Mouse (Mus musculus) limb, embryonic 15.5 days (tissue): ENCODE measurements around the gene Cyb5d2. TPM values are rescaled to one million over a fixed set of nuclear protein-coding genes. Genes with fewer than 3 reads are reported as not detected.
"Not testable (repeated sequence)": the region's sequence is repeated elsewhere in the genome, so short reads cannot be mapped to it uniquely, and the experiment has no call there.

ENCODE experiments used
- ATAC-seq: fragments of 200-750 bp; cut with Nextera tagmentation; 2 replicates; pipeline ENCODE4 v1.8.0; 2017; ENCODE audit warnings: low read depth, moderate TSS enrichment; ENCODE audit not compliant: insufficient number of reproducible peaks, low FRiP score, low TSS enrichment
- H3K27ac ChIP-seq: fragments of 300-500 bp; sonication (generic); 2 replicates; pipeline ENCODE4 v1.5.1; 2015; ENCODE audit warnings: moderate library complexity, mild to moderate bottlenecking, inconsistent platforms
- H3K27me3 ChIP-seq: fragments of 300-500 bp; sonication (generic); 2 replicates; pipeline ENCODE4 v1.6.1; 2015; ENCODE audit warnings: inconsistent platforms
- H3K36me3 ChIP-seq: fragments of 300-500 bp; sonication (generic); 2 replicates; pipeline ENCODE4 v1.6.1; 2015; ENCODE audit warnings: inconsistent platforms
- H3K4me1 ChIP-seq: fragments of 300-500 bp; sonication (generic); 2 replicates; pipeline ENCODE4 v1.6.1; 2015; ENCODE audit warnings: inconsistent platforms
- H3K4me2 ChIP-seq: fragments of 300-500 bp; sonication (generic); 2 replicates; pipeline ENCODE4 v1.6.1; 2015; ENCODE audit warnings: mild to moderate bottlenecking, inconsistent platforms
- H3K4me3 ChIP-seq: fragments of 300-500 bp; sonication (generic); 2 replicates; pipeline ENCODE4 v1.5.1; 2015; ENCODE audit warnings: mild to moderate bottlenecking, inconsistent platforms
- H3K9ac ChIP-seq: fragments of 300-500 bp; sonication (generic); 2 replicates; pipeline ENCODE4 v1.6.1; 2015; ENCODE audit warnings: inconsistent platforms
- H3K9me3 ChIP-seq: fragments of 300-500 bp; sonication (generic); 2 replicates; pipeline ENCODE4 v1.6.1; 2016; ENCODE audit warnings: inconsistent platforms
- WGBS: fragments of 180-500 bp; shearing (Covaris S2); methylation state at CpG from one replicate; pipeline ENCODE4 v1.1.7; 2015; 5-methylcytosine and 5-hydroxymethylcytosine counted together
- polyA plus RNA-seq: library from polyadenylated mRNA; unstranded; fragments of >200 nt; fragmentation: Nextera tagmentation; extraction: Ambion mirVana; gene quantifications from 2 replicates; pipeline ENCODE4 v1.2.1, GENCODE M21; 2015

Gene Cyb5d2
- polyA plus RNA-seq, 1 experiment from 2014 or later: 7.6 TPM

- WGBS: 59% methylated on average over 4 of the region's 4 CpGs
- no peak overlapping the region for H3K4me2 ChIP-seq
- H3K4me3 ChIP-seq: no peak overlapping the region
- H3K27ac ChIP-seq: no peak overlapping the region
- ATAC-seq: no peak; the same call in 1 of the 2 replicates
- H3K36me3 ChIP-seq: peaks cover 33% of the 10 kb centered on the region
- H3K4me1 ChIP-seq: no peaks in the 10 kb centered on the region
- no peaks in the 10 kb centered on the region for H3K27me3 ChIP-seq
- H3K9ac ChIP-seq: no peak overlapping the region
- H3K9me3 ChIP-seq: no peaks in the 10 kb centered on the region
Measured at GRCm38 (mm10) chr11:72771461-72771860, 24.5 kb downstream of the Cyb5d2 start.

- WGBS: 81% methylated on average over 5 of the region's 5 CpGs
- no peak overlapping the region for H3K27ac ChIP-seq
- H3K9me3 ChIP-seq: no peaks in the 10 kb centered on the region
- no peak for ATAC-seq
- H3K4me3 ChIP-seq: no peak overlapping the region
- no peaks in the 10 kb centered on the region for H3K4me1 ChIP-seq
- no peak overlapping the region for H3K4me2 ChIP-seq
- H3K27me3 ChIP-seq: no peaks in the 10 kb centered on the region
- no peak overlapping the region for H3K9ac ChIP-seq
- peaks cover 33% of the 10 kb centered on the region for H3K36me3 ChIP-seq
Measured at GRCm38 (mm10) chr11:72770816-72771215, 25.1 kb downstream of the Cyb5d2 start.

GRCm38 (mm10) chr11:72770324-72770723 lies 25.6 kb downstream of the Cyb5d2 start:
- Histone ChIP-seq H3K9me3 (no peaks in the 10 kb centered on the region), H3K4me2 (no peak overlapping the region), H3K9ac (no peak overlapping the region), H3K27me3 (no peaks in the 10 kb centered on the region), H3K36me3 (peaks cover 33% of the 10 kb centered on the region), H3K27ac (no peak overlapping the region), H3K4me1 (no peaks in the 10 kb centered on the region), H3K4me3 (no peak overlapping the region)
- no peak for ATAC-seq
- 84% methylated on average over 3 of the region's 3 CpGs for WGBS

- H3K27me3 ChIP-seq: no peaks in the 10 kb centered on the region
- no peaks in the 10 kb centered on the region for H3K4me1 ChIP-seq
- H3K27ac ChIP-seq: no peak overlapping the region
- no peaks in the 10 kb centered on the region for H3K9me3 ChIP-seq
- no peak overlapping the region for H3K9ac ChIP-seq
- no peak overlapping the region for H3K4me2 ChIP-seq
- ATAC-seq: no peak
- peaks cover 40% of the 10 kb centered on the region for H3K36me3 ChIP-seq
- H3K4me3 ChIP-seq: no peak overlapping the region
- 89% methylated on average over 3 of the region's 3 CpGs for WGBS
Measured at GRCm38 (mm10) chr11:72769061-72769460, 26.9 kb downstream of the Cyb5d2 start.

GRCm38 (mm10) chr11:72767716-72768115 lies 28.2 kb downstream of the Cyb5d2 start:
- no peak for ATAC-seq
- H3K4me2 ChIP-seq: no peak overlapping the region
- WGBS: 87% methylated on average over 8 of the region's 8 CpGs
- H3K4me1 ChIP-seq: no peaks in the 10 kb centered on the region
- H3K9me3 ChIP-seq: no peaks in the 10 kb centered on the region
- H3K27ac ChIP-seq: peak overlapping the region; percentile 43; the same call in 1 of the 2 replicates
- no peak overlapping the region for H3K9ac ChIP-seq
- peaks cover 51% of the 10 kb centered on the region for H3K36me3 ChIP-seq
- H3K27me3 ChIP-seq: no peaks in the 10 kb centered on the region
- no peak overlapping the region for H3K4me3 ChIP-seq

- H3K27me3 ChIP-seq: no peaks in the 10 kb centered on the region
- H3K4me3 ChIP-seq: no peak overlapping the region
- H3K9me3 ChIP-seq: no peaks in the 10 kb centered on the region
- ATAC-seq: no peak
- H3K27ac ChIP-seq: no peak overlapping the region
- peaks cover 72% of the 10 kb centered on the region for H3K36me3 ChIP-seq
- H3K4me2 ChIP-seq: no peak overlapping the region
- WGBS: 85% methylated on average over 4 of the region's 4 CpGs
- no peaks in the 10 kb centered on the region for H3K4me1 ChIP-seq
- H3K9ac ChIP-seq: no peak overlapping the region
Measured at GRCm38 (mm10) chr11:72764270-72764669, 31.7 kb downstream of the Cyb5d2 start.

- peaks cover 85% of the 10 kb centered on the region for H3K36me3 ChIP-seq
- H3K27me3 ChIP-seq: no peaks in the 10 kb centered on the region
- no peak overlapping the region for H3K9ac ChIP-seq
- H3K27ac ChIP-seq: no peak overlapping the region
- no peaks in the 10 kb centered on the region for H3K4me1 ChIP-seq
- 73% methylated on average over 1 of the region's 1 CpGs for WGBS
- no peak for ATAC-seq
- no peaks in the 10 kb centered on the region for H3K9me3 ChIP-seq
- no peak overlapping the region for H3K4me2 ChIP-seq
- no peak overlapping the region for H3K4me3 ChIP-seq
Measured at GRCm38 (mm10) chr11:72760781-72761180, 35.2 kb downstream of the Cyb5d2 start.

- Histone ChIP-seq H3K9me3 (no peaks in the 10 kb centered on the region), H3K27me3 (no peaks in the 10 kb centered on the region), H3K36me3 (peaks cover 91% of the 10 kb centered on the region), H3K9ac (no peak overlapping the region), H3K4me2 (no peak overlapping the region), H3K4me3 (no peak overlapping the region), H3K4me1 (no peaks in the 10 kb centered on the region), H3K27ac (no peak overlapping the region)
- no peak for ATAC-seq
- WGBS: 96% methylated on average over 6 of the region's 6 CpGs
Measured at GRCm38 (mm10) chr11:72759581-72759980, 36.4 kb downstream of the Cyb5d2 start.

- H3K27me3 ChIP-seq: no peaks in the 10 kb centered on the region
- no peaks in the 10 kb centered on the region for H3K9me3 ChIP-seq
- ATAC-seq: no peak
- no peak overlapping the region for H3K4me2 ChIP-seq
- 95% methylated on average over 5 of the region's 5 CpGs for WGBS
- H3K9ac ChIP-seq: no peak overlapping the region
- no peaks in the 10 kb centered on the region for H3K4me1 ChIP-seq
- H3K36me3 ChIP-seq: peaks cover 90% of the 10 kb centered on the region
- H3K27ac ChIP-seq: no peak overlapping the region
- no peak overlapping the region for H3K4me3 ChIP-seq
Measured at GRCm38 (mm10) chr11:72758316-72758715, 37.6 kb downstream of the Cyb5d2 start.

- ATAC-seq: no peak
Measured at GRCm38 (mm10) chr11:72751956-72752355, 44.0 kb downstream of the Cyb5d2 start.

GRCm38 (mm10) chr11:72739048-72739447 lies 56.9 kb downstream of the Cyb5d2 start:
- Histone ChIP-seq H3K4me3 (no peak overlapping the region), H3K27ac (no peak overlapping the region), H3K36me3 (peaks cover 53% of the 10 kb centered on the region), H3K9me3 (no peaks in the 10 kb centered on the region), H3K4me2 (no peak overlapping the region), H3K27me3 (no peaks in the 10 kb centered on the region), H3K4me1 (no peaks in the 10 kb centered on the region), H3K9ac (no peak overlapping the region)
- 83% methylated on average over 1 of the region's 1 CpGs for WGBS
- ATAC-seq: no peak

More at GRCm38 (mm10) chr11:72751956-72752355, 44.0 kb downstream of the Cyb5d2 start:
- H3K27ac ChIP-seq: no peak overlapping the region
- H3K27me3 ChIP-seq: no peaks in the 10 kb centered on the region
- H3K4me3 ChIP-seq: no peak overlapping the region
- H3K4me2 ChIP-seq: no peak overlapping the region
- no peak overlapping the region for H3K9ac ChIP-seq
- H3K9me3 ChIP-seq: no peaks in the 10 kb centered on the region
- H3K36me3 ChIP-seq: peaks cover 75% of the 10 kb centered on the region
- 37% methylated on average over 2 of the region's 2 CpGs for WGBS
- no peaks in the 10 kb centered on the region for H3K4me1 ChIP-seq

- H3K27ac ChIP-seq, H3K4me2 ChIP-seq, H3K9me3 ChIP-seq, H3K4me1 ChIP-seq, H3K9ac ChIP-seq, ATAC-seq, H3K4me3 ChIP-seq, H3K27me3 ChIP-seq: not testable (repeated sequence)
- peaks cover 53% of the 10 kb centered on the region for H3K36me3 ChIP-seq
- 88% methylated on average over 5 of the region's 5 CpGs for WGBS
Measured at GRCm38 (mm10) chr11:72737517-72737916, 58.4 kb downstream of the Cyb5d2 start.

- H3K4me2 ChIP-seq: no peak overlapping the region
- no peak overlapping the region for H3K27ac ChIP-seq
- H3K9ac ChIP-seq: no peak overlapping the region
- 83% methylated on average over 1 of the region's 1 CpGs for WGBS
- no peak for ATAC-seq
- H3K4me1 ChIP-seq: no peaks in the 10 kb centered on the region
- peaks cover 62% of the 10 kb centered on the region for H3K36me3 ChIP-seq
- no peak overlapping the region for H3K4me3 ChIP-seq
- no peaks in the 10 kb centered on the region for H3K27me3 ChIP-seq
- no peaks in the 10 kb centered on the region for H3K9me3 ChIP-seq
Measured at GRCm38 (mm10) chr11:72736320-72736719, 59.6 kb downstream of the Cyb5d2 start.
